Mouse (Mus musculus): Measurements from ENCODE around the gene Fstl5. TPM values are rescaled to one million over a fixed set of nuclear protein-coding genes. Genes with fewer than 3 reads are reported as not detected.

The Fstl5 gene
- polyA plus RNA-seq, 1 experiment from 2014 or later: 0.05 TPM

GRCm38 (mm10) chr3:76508811-76509210 is 434.7 kb downstream of the Fstl5 start:
- ATAC-seq (ENCODE audit: insufficient number of reproducible peaks, low FRiP score): no peak
- 74% methylated on average over 14 of the region's 14 CpGs for WGBS
- no peak overlapping the region for H3K4me2 ChIP-seq
- peaks cover 11% of the 10 kb centered on the region for H3K9me3 ChIP-seq (replicated peaks)
- no peak overlapping the region for H3K4me3 ChIP-seq
- no peak overlapping the region for H3K27ac ChIP-seq (ENCODE audit: poor library complexity, severe bottlenecking)
- H3K9ac ChIP-seq: no peak overlapping the region
- no peaks in the 10 kb centered on the region for H3K27me3 ChIP-seq (replicated peaks)
- H3K4me1 ChIP-seq (replicated peaks): no peaks in the 10 kb centered on the region
- no peaks in the 10 kb centered on the region for H3K36me3 ChIP-seq

- Histone ChIP-seq H3K27ac (ENCODE audit: poor library complexity, severe bottlenecking) (no peak overlapping the region), H3K4me2 (no peak overlapping the region), H3K4me3 (no peak overlapping the region), H3K9me3 (replicated peaks) (no peaks in the 10 kb centered on the region), H3K9ac (no peak overlapping the region), H3K4me1 (replicated peaks) (no peaks in the 10 kb centered on the region), H3K27me3 (replicated peaks) (no peaks in the 10 kb centered on the region), H3K36me3 (no peaks in the 10 kb centered on the region)
- ATAC-seq (ENCODE audit: insufficient number of reproducible peaks, low FRiP score): no peak
Observed at GRCm38 (mm10) chr3:76567346-76567745, 493.3 kb downstream of the Fstl5 start.

GRCm38 (mm10) chr3:76572478-76572877 is 498.4 kb downstream of the Fstl5 start:
- no peak for ATAC-seq (ENCODE audit: insufficient number of reproducible peaks, low FRiP score)
- H3K36me3 ChIP-seq: no peaks in the 10 kb centered on the region
- H3K9ac ChIP-seq: no peak overlapping the region
- no peaks in the 10 kb centered on the region for H3K4me1 ChIP-seq (replicated peaks)
- WGBS: 60% methylated on average over 3 of the region's 3 CpGs
- H3K27me3 ChIP-seq (replicated peaks): no peaks in the 10 kb centered on the region
- H3K4me2 ChIP-seq: no peak overlapping the region
- H3K27ac ChIP-seq (ENCODE audit: poor library complexity, severe bottlenecking): no peak overlapping the region
- no peaks in the 10 kb centered on the region for H3K9me3 ChIP-seq (replicated peaks)
- H3K4me3 ChIP-seq: no peak overlapping the region

- 83% methylated on average over 3 of the region's 3 CpGs for WGBS
- no peak overlapping the region for H3K4me3 ChIP-seq
Observed at GRCm38 (mm10) chr3:76572920-76573541, 499.0 kb downstream of the Fstl5 start.

GRCm38 (mm10) chr3:76593148-76593547 is 519.1 kb downstream of the Fstl5 start:
- Histone ChIP-seq H3K4me1 (replicated peaks) (no peaks in the 10 kb centered on the region), H3K36me3 (no peaks in the 10 kb centered on the region), H3K27me3 (replicated peaks) (no peaks in the 10 kb centered on the region), H3K9ac (no peak overlapping the region), H3K27ac (ENCODE audit: poor library complexity, severe bottlenecking) (no peak overlapping the region), H3K4me3 (no peak overlapping the region), H3K4me2 (no peak overlapping the region), H3K9me3 (replicated peaks) (no peaks in the 10 kb centered on the region; the same call in 1 of the 2 replicates)
- ATAC-seq (ENCODE audit: insufficient number of reproducible peaks, low FRiP score): no peak
- 66% methylated on average over 4 of the region's 4 CpGs for WGBS

More at GRCm38 (mm10) chr3:76572920-76573541, 499.0 kb downstream of the Fstl5 start:
- Histone ChIP-seq H3K36me3 (no peaks in the 10 kb centered on the region), H3K4me2 (no peak overlapping the region), H3K4me1 (replicated peaks) (no peaks in the 10 kb centered on the region), H3K9ac (no peak overlapping the region), H3K27ac (ENCODE audit: poor library complexity, severe bottlenecking) (no peak overlapping the region), H3K9me3 (replicated peaks) (no peaks in the 10 kb centered on the region), H3K27me3 (replicated peaks) (no peaks in the 10 kb centered on the region)
- no peak for ATAC-seq (ENCODE audit: insufficient number of reproducible peaks, low FRiP score)

GRCm38 (mm10) chr3:76620044-76620443 is 546.0 kb downstream of the Fstl5 start:
- no peaks in the 10 kb centered on the region for H3K4me1 ChIP-seq (replicated peaks)
- WGBS: 66% methylated on average over 1 of the region's 1 CpGs
- no peak overlapping the region for H3K27ac ChIP-seq (ENCODE audit: poor library complexity, severe bottlenecking)
- no peaks in the 10 kb centered on the region for H3K27me3 ChIP-seq (replicated peaks)
- H3K9me3 ChIP-seq (replicated peaks): no peaks in the 10 kb centered on the region
- no peak overlapping the region for H3K4me3 ChIP-seq
- H3K36me3 ChIP-seq: no peaks in the 10 kb centered on the region
- H3K9ac ChIP-seq: no peak overlapping the region
- H3K4me2 ChIP-seq: no peak overlapping the region
- no peak for ATAC-seq (ENCODE audit: insufficient number of reproducible peaks, low FRiP score)

GRCm38 (mm10) chr3:76654243-76654642 is 580.2 kb downstream of the Fstl5 start:
- Histone ChIP-seq H3K36me3 (no peaks in the 10 kb centered on the region), H3K9ac (no peak overlapping the region), H3K27me3 (replicated peaks) (no peaks in the 10 kb centered on the region), H3K9me3 (replicated peaks) (no peaks in the 10 kb centered on the region), H3K4me1 (replicated peaks) (no peaks in the 10 kb centered on the region), H3K4me2 (no peak overlapping the region), H3K4me3 (no peak overlapping the region), H3K27ac (ENCODE audit: poor library complexity, severe bottlenecking) (no peak overlapping the region)
- no peak for ATAC-seq (ENCODE audit: insufficient number of reproducible peaks, low FRiP score)
- 89% methylated on average over 1 of the region's 1 CpGs for WGBS

- WGBS: 64% methylated on average over 5 of the region's 5 CpGs
- H3K4me3 ChIP-seq: no peak overlapping the region
- H3K9ac ChIP-seq: no peak overlapping the region
- H3K9me3 ChIP-seq (replicated peaks): no peaks in the 10 kb centered on the region
- no peak overlapping the region for H3K27ac ChIP-seq (ENCODE audit: poor library complexity, severe bottlenecking)
- H3K4me2 ChIP-seq: no peak overlapping the region
- no peaks in the 10 kb centered on the region for H3K36me3 ChIP-seq
- H3K4me1 ChIP-seq (replicated peaks): no peaks in the 10 kb centered on the region
- H3K27me3 ChIP-seq (replicated peaks): no peaks in the 10 kb centered on the region
- no peak for ATAC-seq (ENCODE audit: insufficient number of reproducible peaks, low FRiP score)
Observed at GRCm38 (mm10) chr3:76670859-76671258, 596.8 kb downstream of the Fstl5 start.

GRCm38 (mm10) chr3:76676006-76676405 is 601.9 kb downstream of the Fstl5 start:
- H3K27ac ChIP-seq (ENCODE audit: poor library complexity, severe bottlenecking): no peak overlapping the region
- no peaks in the 10 kb centered on the region for H3K27me3 ChIP-seq (replicated peaks)
- no peaks in the 10 kb centered on the region for H3K36me3 ChIP-seq
- no peak overlapping the region for H3K4me2 ChIP-seq
- 78% methylated on average over 3 of the region's 3 CpGs for WGBS
- ATAC-seq (ENCODE audit: insufficient number of reproducible peaks, low FRiP score): no peak
- no peak overlapping the region for H3K4me3 ChIP-seq
- no peaks in the 10 kb centered on the region for H3K4me1 ChIP-seq (replicated peaks)
- no peak overlapping the region for H3K9ac ChIP-seq
- H3K9me3 ChIP-seq (replicated peaks): no peaks in the 10 kb centered on the region

GRCm38 (mm10) chr3:76679853-76680545 is 605.9 kb downstream of the Fstl5 start:
- Histone ChIP-seq H3K27me3 (replicated peaks) (no peaks in the 10 kb centered on the region), H3K4me3 (no peak overlapping the region), H3K36me3 (no peaks in the 10 kb centered on the region), H3K9me3 (replicated peaks) (no peaks in the 10 kb centered on the region), H3K4me2 (no peak overlapping the region), H3K4me1 (replicated peaks) (no peaks in the 10 kb centered on the region), H3K27ac (ENCODE audit: poor library complexity, severe bottlenecking) (no peak overlapping the region), H3K9ac (no peak overlapping the region)
- no peak for ATAC-seq (ENCODE audit: insufficient number of reproducible peaks, low FRiP score)
- 68% methylated on average over 5 of the region's 5 CpGs for WGBS

GRCm38 (mm10) chr3:76680546-76680883 is 606.4 kb downstream of the Fstl5 start:
- no peaks in the 10 kb centered on the region for H3K4me1 ChIP-seq (replicated peaks)
- no peak for ATAC-seq (ENCODE audit: insufficient number of reproducible peaks, low FRiP score)
- H3K27ac ChIP-seq (ENCODE audit: poor library complexity, severe bottlenecking): no peak overlapping the region
- no peak overlapping the region for H3K4me2 ChIP-seq
- no peak overlapping the region for H3K4me3 ChIP-seq
- H3K36me3 ChIP-seq: no peaks in the 10 kb centered on the region
- H3K9me3 ChIP-seq (replicated peaks): no peaks in the 10 kb centered on the region
- WGBS: 79% methylated on average over 2 of the region's 2 CpGs
- H3K27me3 ChIP-seq (replicated peaks): no peaks in the 10 kb centered on the region
- H3K9ac ChIP-seq: no peak overlapping the region

GRCm38 (mm10) chr3:76697134-76697629 is 623.1 kb downstream of the Fstl5 start:
- WGBS: 46% methylated on average over 1 of the region's 1 CpGs
- no peaks in the 10 kb centered on the region for H3K4me1 ChIP-seq (replicated peaks)
- H3K27me3 ChIP-seq (replicated peaks): no peaks in the 10 kb centered on the region
- no peak overlapping the region for H3K27ac ChIP-seq (ENCODE audit: poor library complexity, severe bottlenecking)
- no peaks in the 10 kb centered on the region for H3K36me3 ChIP-seq
- H3K4me2 ChIP-seq: no peak overlapping the region
- H3K9me3 ChIP-seq (replicated peaks): peaks cover 5% of the 10 kb centered on the region
- H3K9ac ChIP-seq: no peak overlapping the region
- no peak overlapping the region for H3K4me3 ChIP-seq
- no peak for ATAC-seq (ENCODE audit: insufficient number of reproducible peaks, low FRiP score)
